Mouse (Mus musculus) CD4-positive, CD25-positive, alpha-beta regulatory T cell, adult 2 months (primary cell): Measurements from ENCODE around the gene Ppp1r13b.
A peak's percentile ranks its signal among the peaks of the same experiment; 100 is the strongest.

Experiments used
- DNase-seq: peaks from one replicate; pipeline ENCODE4 v3.0.0-alpha.2; 2012; ENCODE audit warnings: low read depth, low spot score

The Ppp1r13b gene

GRCm38 (mm10) chr12:111829447-111829846, 78.5 kb downstream of the Ppp1r13b start:
- DNase-seq: no peak

GRCm38 (mm10) chr12:111827556-111827955, 80.4 kb downstream of the Ppp1r13b start:
- no peak for DNase-seq

- DNase-seq: no peak
Measured at GRCm38 (mm10) chr12:111821931-111822330, 86.0 kb downstream of the Ppp1r13b start.

GRCm38 (mm10) chr12:111820708-111821107, 87.2 kb downstream of the Ppp1r13b start:
- DNase-seq: no peak

- DNase-seq: no peak
Measured at GRCm38 (mm10) chr12:111819936-111820335, 88.0 kb downstream of the Ppp1r13b start.

GRCm38 (mm10) chr12:111817991-111818390, 89.9 kb downstream of the Ppp1r13b start:
- no peak for DNase-seq

GRCm38 (mm10) chr12:111816967-111817366, 90.9 kb downstream of the Ppp1r13b start:
- no peak for DNase-seq

- no peak for DNase-seq
Measured at GRCm38 (mm10) chr12:111816528-111816927, 91.4 kb downstream of the Ppp1r13b start.

- no peak for DNase-seq
Measured at GRCm38 (mm10) chr12:111814769-111815762, 92.8 kb downstream of the Ppp1r13b start.

- DNase-seq: peak; percentile 98
Measured at GRCm38 (mm10) chr12:111813766-111814617, 93.9 kb downstream of the Ppp1r13b start, which contains the start of the genes Xrcc3 and Zfyve21. TSS of gene Xrcc3 (minus strand) at chr12:111813873. TSS of gene Zfyve21 (plus strand) at chr12:111814170.

- DNase-seq: no peak
Measured at GRCm38 (mm10) chr12:111813111-111813765, 94.7 kb downstream of the Ppp1r13b start.

GRCm38 (mm10) chr12:111812611-111813010, 95.3 kb downstream of the Ppp1r13b start:
- peak; percentile 21 for DNase-seq

GRCm38 (mm10) chr12:111812075-111812474, 95.8 kb downstream of the Ppp1r13b start:
- peak; percentile 16 for DNase-seq

GRCm38 (mm10) chr12:111809762-111810161, 98.1 kb downstream of the Ppp1r13b start:
- peak; percentile 84 for DNase-seq

- DNase-seq: no peak
Measured at GRCm38 (mm10) chr12:111808775-111809174, 99.1 kb downstream of the Ppp1r13b start.

GRCm38 (mm10) chr12:111803538-111803937, 104.4 kb downstream of the Ppp1r13b start:
- no peak for DNase-seq

GRCm38 (mm10) chr12:111800459-111801183, 107.3 kb downstream of the Ppp1r13b start:
- no peak for DNase-seq

GRCm38 (mm10) chr12:111798493-111798892, 109.4 kb downstream of the Ppp1r13b start:
- no peak for DNase-seq

GRCm38 (mm10) chr12:111797251-111797650, 110.7 kb downstream of the Ppp1r13b start:
- no peak for DNase-seq

GRCm38 (mm10) chr12:111795180-111795895, 112.6 kb downstream of the Ppp1r13b start:
- no peak for DNase-seq
